Mouse (Mus musculus): ENCODE data around the gene Foxi3.

Foxi3 gene

DNA sequence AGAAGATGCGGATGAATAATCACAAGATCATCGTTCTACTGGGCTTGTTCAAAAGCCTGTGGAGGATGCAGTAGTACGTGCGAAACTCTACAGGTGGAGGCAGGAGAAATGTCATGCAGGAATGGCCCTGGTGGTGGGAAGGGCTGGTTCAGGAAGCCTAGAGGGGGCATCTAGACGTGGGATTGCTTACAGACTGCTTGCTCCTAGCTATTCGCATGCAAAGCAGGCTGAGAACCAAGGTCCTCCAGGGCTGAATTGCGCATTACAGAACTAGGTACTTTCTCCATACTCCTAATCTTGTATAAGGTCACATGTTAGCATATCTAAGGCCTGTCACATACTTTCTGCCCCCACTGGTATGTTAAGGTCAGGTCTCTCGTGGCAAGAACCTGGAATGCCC lies 24.7 kb downstream of the Foxi3 start:
- in situ Hi-C loops (cut with MboI; ENCODE audit: unreplicated experiment in 2 of 2) = no loop called here

DNA sequence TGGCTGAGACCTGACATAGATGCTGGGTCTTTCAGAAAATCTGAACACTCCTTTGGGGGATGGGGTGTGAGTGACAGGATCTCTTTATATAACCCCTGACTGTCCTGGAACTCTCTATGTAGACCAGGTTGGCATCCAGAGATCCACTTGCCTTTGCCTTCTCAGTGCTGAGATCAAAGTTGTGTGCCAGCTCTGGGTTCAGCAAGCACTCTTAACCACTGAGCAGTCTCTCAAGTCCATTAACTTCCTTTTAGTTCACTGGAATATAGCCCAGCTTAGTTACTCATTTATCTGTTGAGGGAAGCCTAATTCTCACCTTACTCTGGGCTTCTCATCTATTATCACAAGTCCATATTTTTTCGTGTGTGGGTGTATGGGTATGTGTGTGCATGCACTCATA lies 26.1 kb downstream of the Foxi3 start:
- in situ Hi-C loops (cut with MboI; ENCODE audit: unreplicated experiment in 2 of 2) = no loop called here

DNA sequence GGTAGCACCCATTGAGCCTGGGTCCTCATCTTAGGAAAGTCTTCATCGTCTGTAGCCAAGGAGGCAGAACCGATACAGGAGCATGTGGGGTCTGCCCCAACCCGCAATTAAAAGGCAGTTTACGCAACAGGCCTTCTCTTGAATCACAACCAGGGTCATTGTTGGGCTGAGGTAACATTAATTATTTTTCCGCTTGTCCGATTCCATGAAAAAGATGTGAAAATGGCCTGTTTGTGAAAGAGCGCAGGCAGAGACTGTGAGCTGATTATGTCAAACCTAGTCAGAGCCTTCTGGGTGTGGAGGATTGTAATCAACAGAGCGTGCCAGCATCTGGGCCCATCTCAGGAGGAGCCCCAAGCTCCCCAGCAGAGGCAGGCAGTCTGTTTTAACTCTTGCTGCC lies 30.4 kb downstream of the Foxi3 start:
- in situ Hi-C loops (cut with MboI; ENCODE audit: unreplicated experiment in 2 of 2) = no loop called here

DNA sequence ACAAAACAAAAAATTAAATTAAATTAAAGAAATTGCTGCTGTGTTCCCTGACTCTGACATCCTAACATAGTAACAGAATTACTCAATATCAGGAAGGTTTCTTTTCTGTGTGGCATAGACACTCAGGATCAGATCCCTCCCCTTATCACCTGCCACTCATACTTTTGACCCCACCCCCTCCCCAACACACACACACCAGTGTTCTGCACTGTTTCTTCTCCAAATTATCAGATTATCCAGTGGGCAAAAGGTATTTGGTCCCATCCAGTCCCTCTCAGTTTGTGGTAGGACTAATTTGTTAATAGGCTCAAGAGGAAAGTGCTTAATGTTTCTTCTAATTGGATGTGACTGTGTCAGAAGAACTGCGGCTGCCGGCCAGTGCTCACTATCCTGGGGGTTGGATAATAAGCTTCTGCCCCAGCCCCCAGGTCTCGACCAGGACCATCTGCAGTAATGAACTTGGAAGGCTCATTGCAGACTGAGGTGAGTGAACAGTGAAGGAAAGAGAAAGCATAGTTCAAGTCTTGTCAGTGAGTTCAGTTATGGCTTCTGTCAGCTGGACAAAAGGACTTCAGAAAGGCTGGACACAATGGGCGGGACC lies 39.9 kb downstream of the Foxi3 start:
- in situ Hi-C loops (cut with MboI; ENCODE audit: unreplicated experiment in 2 of 2) = no loop called here

DNA sequence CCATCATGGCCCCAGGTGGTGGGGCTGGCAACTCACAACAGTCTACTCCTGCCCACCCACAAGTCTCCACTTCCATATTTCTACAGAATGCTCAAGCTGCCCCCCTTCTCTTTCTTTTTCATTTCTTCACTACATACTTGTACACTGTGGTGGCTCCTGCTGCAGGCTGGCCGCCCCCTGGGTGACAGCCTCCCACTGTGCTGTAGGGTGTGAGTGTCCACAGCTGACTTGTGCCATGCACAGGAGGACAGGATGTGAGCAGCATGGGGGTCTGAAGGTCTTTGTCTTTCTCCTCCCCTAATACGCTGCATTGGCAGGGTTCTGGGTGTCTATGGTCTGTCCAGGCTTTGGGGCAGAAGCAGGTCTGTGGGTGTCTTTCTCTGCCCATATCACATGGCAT lies 46.3 kb downstream of the Foxi3 start:
- in situ Hi-C loops (cut with MboI; ENCODE audit: unreplicated experiment in 2 of 2) = no loop called here

DNA sequence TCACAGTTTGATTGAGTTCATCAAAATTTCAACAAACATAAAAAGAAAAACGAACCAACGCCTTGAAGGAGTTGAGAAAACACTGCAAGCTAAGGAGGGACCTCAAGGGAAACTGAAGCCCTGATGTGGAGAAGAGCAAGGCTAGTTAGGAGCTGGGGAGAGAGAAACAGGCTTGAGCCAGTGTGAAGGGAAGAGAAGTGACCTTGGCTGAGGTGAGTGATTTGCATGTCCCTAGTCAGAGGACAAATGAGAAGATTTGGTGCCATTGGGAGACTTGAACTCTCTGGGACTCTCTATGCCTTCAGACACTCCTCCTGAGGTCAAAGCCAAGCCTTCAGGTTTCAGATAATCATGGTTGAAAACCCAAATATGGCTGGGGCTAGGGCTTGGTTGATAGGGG lies 47.8 kb downstream of the Foxi3 start:
- in situ Hi-C loops (cut with MboI; ENCODE audit: unreplicated experiment in 2 of 2) = no loop called here
